Mouse (Mus musculus): ENCODE data around the gene Maco1. TPM values are rescaled to one million over a fixed set of nuclear protein-coding genes. Genes with fewer than 3 reads are reported as not detected.

Gene Maco1
- polyA plus RNA-seq (2015; fragmentation: Nextera tagmentation; extraction: Ambion mirVana), result 39.1 and 44.7 TPM in 2 replicates

GRCm38 (mm10) chr4:134853259-134853636, at the start of gene Maco1:
Gene Maco1, minus strand, starts transcription at chr4:134853345.
- Histone ChIP-seq H3K4me1 (peaks cover 28% of the 10 kb centered on the region), H3K27ac (peak within 1 kb of the TSS; percentile 92), H3K4me3 (peak within 1 kb of the TSS; percentile 99), H3K9me3 (no peaks in the 10 kb centered on the region), H3K9ac (peak within 1 kb of the TSS; percentile 94), H3K4me2 (peak within 1 kb of the TSS; percentile 83), H3K27me3 (peaks cover 4% of the 10 kb centered on the region; the same call in 1 of the 2 replicates), H3K36me3 (no peaks in the 10 kb centered on the region)
- ATAC-seq (ENCODE audit: insufficient number of reproducible peaks, low FRiP score, low TSS enrichment, low read depth), result peak; percentile 94
- under 1% methylated on average over 38 of the region's 38 CpGs for WGBS

GRCm38 (mm10) chr4:134901126-134901525, 48.0 kb upstream of the Maco1 start:
- no peak overlapping the region for H3K27ac ChIP-seq
- WGBS, result 92% methylated on average over 8 of the region's 8 CpGs
- no peak for ATAC-seq (ENCODE audit: insufficient number of reproducible peaks, low FRiP score, low TSS enrichment, low read depth)
- H3K4me2 ChIP-seq, result no peak overlapping the region
- H3K36me3 ChIP-seq, result peaks cover 98% of the 10 kb centered on the region
- no peak overlapping the region for H3K9ac ChIP-seq
- no peaks in the 10 kb centered on the region for H3K9me3 ChIP-seq
- H3K4me3 ChIP-seq, result no peak overlapping the region
- no peaks in the 10 kb centered on the region for H3K4me1 ChIP-seq
- no peaks in the 10 kb centered on the region for H3K27me3 ChIP-seq

DNA sequence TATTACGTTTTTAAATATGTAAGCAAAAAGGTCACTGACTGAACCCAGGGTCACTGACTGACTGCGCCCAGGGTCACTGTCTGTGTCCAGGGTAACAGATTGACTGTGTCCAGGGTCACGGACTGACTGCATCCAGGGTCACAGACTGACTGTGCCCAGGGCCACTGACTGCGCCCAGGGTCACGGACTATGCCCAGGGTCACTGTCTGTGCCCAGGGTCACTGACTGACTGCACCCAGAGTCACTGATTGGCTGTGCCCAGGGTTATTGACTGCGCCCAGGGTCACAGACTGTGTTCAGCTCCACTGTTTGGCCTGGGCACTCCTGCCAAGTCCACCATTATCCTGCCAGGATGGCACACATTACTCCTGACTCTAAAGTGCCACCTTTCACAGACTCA, 44.1 kb upstream of the Maco1 start:
- no peaks in the 10 kb centered on the region for H3K4me1 ChIP-seq
- no peak overlapping the region for H3K4me3 ChIP-seq
- no peak overlapping the region for H3K4me2 ChIP-seq
- 92% methylated on average over 6 of the region's 6 CpGs for WGBS
- H3K9me3 ChIP-seq, result no peaks in the 10 kb centered on the region
- H3K9ac ChIP-seq, result no peak overlapping the region
- peaks cover 69% of the 10 kb centered on the region for H3K36me3 ChIP-seq
- no peak overlapping the region for H3K27ac ChIP-seq
- no peaks in the 10 kb centered on the region for H3K27me3 ChIP-seq
- no peak for ATAC-seq (ENCODE audit: insufficient number of reproducible peaks, low FRiP score, low TSS enrichment, low read depth)

GRCm38 (mm10) chr4:134892096-134892495, 39.0 kb upstream of the Maco1 start:
- Histone ChIP-seq H3K4me1 (no peaks in the 10 kb centered on the region), H3K27ac (no peak overlapping the region), H3K9ac (no peak overlapping the region), H3K27me3 (no peaks in the 10 kb centered on the region), H3K9me3 (no peaks in the 10 kb centered on the region), H3K36me3 (peaks cover 19% of the 10 kb centered on the region), H3K4me3 (no peak overlapping the region), H3K4me2 (no peak overlapping the region)
- WGBS, result 77% methylated on average over 6 of the region's 6 CpGs
- ATAC-seq (ENCODE audit: insufficient number of reproducible peaks, low FRiP score, low TSS enrichment, low read depth), result no peak

DNA sequence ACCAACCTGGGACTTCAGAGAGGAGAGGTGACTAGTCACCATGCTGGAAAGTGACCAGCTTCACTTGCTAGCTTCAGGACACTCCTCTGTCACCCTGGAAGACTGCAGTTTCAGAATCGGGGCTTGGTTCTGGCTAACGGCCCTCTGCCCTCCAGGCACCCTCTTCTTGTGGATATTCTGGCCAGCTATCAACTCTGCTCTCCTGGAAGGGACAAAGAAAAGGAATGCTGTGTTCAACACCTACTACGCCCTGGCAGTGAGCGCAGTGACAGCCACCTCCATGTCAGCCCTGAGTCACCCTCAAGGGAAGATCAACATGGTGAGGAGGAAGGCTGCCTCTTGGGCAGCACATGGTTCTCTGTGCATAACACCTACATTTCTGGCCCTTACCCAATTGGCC, 31.2 kb upstream of the Maco1 start:
- no peaks in the 10 kb centered on the region for H3K36me3 ChIP-seq
- H3K4me2 ChIP-seq, result no peak overlapping the region
- WGBS, result 86% methylated on average over 4 of the region's 4 CpGs
- H3K9me3 ChIP-seq, result no peaks in the 10 kb centered on the region
- H3K4me1 ChIP-seq, result peaks cover 6% of the 10 kb centered on the region
- H3K4me3 ChIP-seq, result no peak overlapping the region
- H3K27ac ChIP-seq, result no peak overlapping the region
- H3K27me3 ChIP-seq, result no peaks in the 10 kb centered on the region
- no peak overlapping the region for H3K9ac ChIP-seq
- ATAC-seq (ENCODE audit: insufficient number of reproducible peaks, low FRiP score, low TSS enrichment, low read depth), result no peak

GRCm38 (mm10) chr4:134883808-134884207, 30.7 kb upstream of the Maco1 start:
- no peak overlapping the region for H3K27ac ChIP-seq
- H3K36me3 ChIP-seq, result no peaks in the 10 kb centered on the region
- no peaks in the 10 kb centered on the region for H3K9me3 ChIP-seq
- peaks cover 11% of the 10 kb centered on the region for H3K4me1 ChIP-seq
- H3K27me3 ChIP-seq, result no peaks in the 10 kb centered on the region
- no peak for ATAC-seq (ENCODE audit: insufficient number of reproducible peaks, low FRiP score, low TSS enrichment, low read depth)
- no peak overlapping the region for H3K4me2 ChIP-seq
- no peak overlapping the region for H3K4me3 ChIP-seq
- no peak overlapping the region for H3K9ac ChIP-seq
- 84% methylated on average over 10 of the region's 10 CpGs for WGBS

DNA sequence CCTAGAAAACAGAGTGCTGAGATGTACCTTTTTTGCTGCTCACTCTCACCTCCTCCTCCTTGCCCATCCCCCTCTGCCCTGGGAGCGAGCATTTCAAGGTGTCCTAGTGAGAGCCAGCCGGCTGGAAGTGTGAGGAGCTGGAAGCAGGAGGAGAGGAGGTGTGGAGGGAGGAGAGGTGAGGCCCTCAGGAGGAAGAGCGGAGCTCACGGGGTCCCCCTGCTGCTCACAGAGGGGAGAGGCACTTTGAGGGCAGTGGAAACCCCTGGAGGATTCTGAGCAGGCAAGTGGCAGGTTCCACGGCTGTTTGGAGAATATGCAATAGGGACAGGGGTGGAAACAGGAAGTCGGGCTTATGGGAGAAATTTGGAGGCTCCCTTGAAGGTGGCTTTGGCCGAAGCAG, 30.1 kb upstream of the Maco1 start:
- Histone ChIP-seq H3K9me3 (no peaks in the 10 kb centered on the region), H3K4me2 (no peak overlapping the region), H3K9ac (no peak overlapping the region), H3K27ac (no peak overlapping the region), H3K36me3 (no peaks in the 10 kb centered on the region), H3K4me1 (peaks cover 11% of the 10 kb centered on the region), H3K4me3 (no peak overlapping the region), H3K27me3 (no peaks in the 10 kb centered on the region)
- WGBS, result 31% methylated on average over 7 of the region's 7 CpGs
- ATAC-seq (ENCODE audit: insufficient number of reproducible peaks, low FRiP score, low TSS enrichment, low read depth), result no peak

DNA sequence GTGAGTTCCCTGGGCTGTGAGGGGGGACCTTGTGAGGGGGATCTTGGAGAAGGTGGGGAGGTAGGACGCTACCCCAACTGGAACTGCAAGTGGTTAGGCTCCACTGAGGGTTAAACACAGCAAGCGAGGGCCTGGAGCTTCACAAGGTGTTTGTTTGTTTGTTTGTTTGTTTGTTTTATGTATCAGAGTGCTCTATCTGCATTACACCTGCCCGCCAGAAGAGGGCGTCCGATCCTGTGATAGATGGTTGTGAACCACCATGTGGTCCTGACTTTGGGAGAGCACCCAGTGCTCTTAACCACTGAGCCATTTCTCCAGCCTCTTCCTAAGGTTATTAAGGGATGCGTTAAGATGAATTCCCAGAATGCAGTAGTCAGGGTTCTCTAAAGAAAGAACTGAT, 26.9 kb upstream of the Maco1 start:
- H3K36me3 ChIP-seq, result no peaks in the 10 kb centered on the region
- peak overlapping the region; percentile 37 for H3K4me3 ChIP-seq
- no peak overlapping the region for H3K27ac ChIP-seq
- H3K9me3 ChIP-seq, result no peaks in the 10 kb centered on the region
- H3K4me1 ChIP-seq, result peaks cover 11% of the 10 kb centered on the region
- no peaks in the 10 kb centered on the region for H3K27me3 ChIP-seq
- peak overlapping the region; percentile 82 for H3K4me2 ChIP-seq
- 31% methylated on average over 6 of the region's 6 CpGs for WGBS
- H3K9ac ChIP-seq, result 0 out of 2 replicates have a peak overlapping the region, but pooled peaks have one; percentile 26
- no peak for ATAC-seq (ENCODE audit: insufficient number of reproducible peaks, low FRiP score, low TSS enrichment, low read depth)

GRCm38 (mm10) chr4:134879410-134879981, 26.4 kb upstream of the Maco1 start:
- Histone ChIP-seq H3K36me3 (no peaks in the 10 kb centered on the region), H3K4me1 (peaks cover 11% of the 10 kb centered on the region), H3K27me3 (no peaks in the 10 kb centered on the region), H3K9me3 (no peaks in the 10 kb centered on the region), H3K9ac (0 out of 2 replicates have a peak overlapping the region, but pooled peaks have one; percentile 26), H3K4me2 (peak overlapping the region; percentile 82), H3K27ac (no peak overlapping the region), H3K4me3 (peak overlapping the region; percentile 37)
- WGBS, result 4% methylated on average over 17 of the region's 17 CpGs
- ATAC-seq (ENCODE audit: insufficient number of reproducible peaks, low FRiP score, low TSS enrichment, low read depth), result no peak

- Histone ChIP-seq H3K9ac (no peak overlapping the region), H3K4me1 (peaks cover 11% of the 10 kb centered on the region), H3K4me2 (no peak overlapping the region), H3K4me3 (no peak overlapping the region), H3K27ac (no peak overlapping the region), H3K36me3 (no peaks in the 10 kb centered on the region), H3K9me3 (no peaks in the 10 kb centered on the region), H3K27me3 (no peaks in the 10 kb centered on the region)
- no peak for ATAC-seq (ENCODE audit: insufficient number of reproducible peaks, low FRiP score, low TSS enrichment, low read depth)
- 80% methylated on average over 9 of the region's 9 CpGs for WGBS
These were observed 23.0 kb upstream of the Maco1 start for GRCm38 (mm10) chr4:134876171-134876570.

DNA sequence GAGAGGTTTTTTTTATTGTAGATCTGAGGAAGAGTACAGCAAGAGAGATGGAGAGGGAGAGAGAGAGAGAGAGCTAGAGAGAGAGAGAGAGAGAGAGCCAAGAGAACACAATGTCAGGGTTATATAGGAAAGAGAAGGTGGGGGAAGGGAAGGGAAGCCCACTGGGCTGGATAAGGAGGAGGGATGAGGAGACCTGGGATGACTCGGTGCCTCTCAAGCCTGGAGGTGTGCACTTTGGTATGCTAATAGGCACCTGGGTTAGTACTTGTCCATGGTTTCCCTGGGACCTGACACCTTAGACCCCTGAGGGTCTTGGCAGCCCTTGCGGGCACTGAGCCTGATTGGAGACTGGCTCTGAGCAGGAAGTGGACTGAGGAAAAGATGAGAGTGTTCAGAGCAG, 18.8 kb upstream of the Maco1 start:
- 33% methylated on average over 2 of the region's 2 CpGs for WGBS
- H3K27me3 ChIP-seq, result peaks cover 28% of the 10 kb centered on the region
- H3K4me3 ChIP-seq, result no peak overlapping the region
- no peak overlapping the region for H3K4me2 ChIP-seq
- no peak overlapping the region for H3K9ac ChIP-seq
- H3K9me3 ChIP-seq, result no peaks in the 10 kb centered on the region
- no peak for ATAC-seq (ENCODE audit: insufficient number of reproducible peaks, low FRiP score, low TSS enrichment, low read depth)
- no peaks in the 10 kb centered on the region for H3K36me3 ChIP-seq
- peaks cover 14% of the 10 kb centered on the region for H3K4me1 ChIP-seq
- H3K27ac ChIP-seq, result no peak overlapping the region

- WGBS, result 51% methylated on average over 4 of the region's 4 CpGs
- no peak overlapping the region for H3K9ac ChIP-seq
- H3K4me3 ChIP-seq, result no peak overlapping the region
- H3K36me3 ChIP-seq, result no peaks in the 10 kb centered on the region
- ATAC-seq (ENCODE audit: insufficient number of reproducible peaks, low FRiP score, low TSS enrichment, low read depth), result no peak
- no peak overlapping the region for H3K4me2 ChIP-seq
- H3K27me3 ChIP-seq, result peaks cover 28% of the 10 kb centered on the region
- H3K9me3 ChIP-seq, result no peaks in the 10 kb centered on the region
- H3K27ac ChIP-seq, result no peak overlapping the region
- H3K4me1 ChIP-seq, result peaks cover 14% of the 10 kb centered on the region
These were observed 18.3 kb upstream of the Maco1 start for GRCm38 (mm10) chr4:134871477-134871876.
